Mouse (Mus musculus): ENCODE measurements around the gene Zic3. TPM values are rescaled to one million over a fixed set of nuclear protein-coding genes. Genes with fewer than 3 reads are reported as not detected.

Zic3 gene
- not detected for polyA plus RNA-seq (2017; shearing (Covaris generic))

DNA sequence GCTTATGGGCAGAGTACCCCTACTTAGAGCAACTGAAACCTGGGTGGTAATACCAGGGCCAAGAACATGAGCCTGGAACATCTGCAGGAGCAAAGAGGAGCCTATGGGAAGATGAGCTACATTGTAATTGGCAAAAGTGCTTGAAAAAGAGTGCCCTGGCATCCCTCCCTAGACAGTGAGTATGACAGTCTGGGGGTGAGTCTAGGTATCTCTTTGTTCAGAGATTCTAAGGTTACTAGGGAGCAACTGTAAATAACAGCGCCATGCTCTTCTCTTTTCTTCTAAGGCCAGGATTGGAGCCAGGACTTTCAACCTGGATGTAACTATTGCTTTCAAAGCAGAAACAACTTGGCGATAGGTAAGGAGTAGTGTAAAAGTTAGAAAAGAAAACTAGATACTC, at the start of gene Zic3:
Gene Zic3, plus strand, starts transcription at position 301 of the 400 bp plus-strand sequence.

